Mouse (Mus musculus) thymus, adult 2 months (tissue): Measurements from ENCODE around the gene Eef1a2.

Source experiments
- CTCF ChIP-seq: fragments of 200-500 bp; IDR thresholded peaks from 2 replicates; pipeline ENCODE4 v1.5.1; 2012; ENCODE audit warnings: mild to moderate bottlenecking, control low read depth, low read length, moderate library complexity, borderline replicate concordance; ENCODE audit not compliant: control insufficient read depth, poor library complexity, insufficient read depth; ENCODE audit errors: extremely low read depth
- POLR2A ChIP-seq: fragments of 200-500 bp; IDR thresholded peaks from 2 replicates; pipeline ENCODE4 v1.6.1; 2012; ENCODE audit warnings: mild to moderate bottlenecking, low read length, control low read depth, moderate library complexity; ENCODE audit not compliant: control insufficient read depth, poor library complexity, insufficient read depth; ENCODE audit errors: extremely low read depth

- no peak for TF ChIP-seq CTCF
- TF ChIP-seq POLR2A = no peak
These were observed 8.4 kb downstream of the Eef1a2 start for GRCm38 (mm10) chr2:181148318-181148955.
